Mouse (Mus musculus) midbrain, embryonic 12.5 days (tissue): ENCODE measurements around the gene Dclk1. TPM values are rescaled to one million over a fixed set of nuclear protein-coding genes. Genes with fewer than 3 reads are reported as not detected.

Experiments used
- ATAC-seq: fragments of 200-750 bp; cut with Nextera tagmentation; 2 replicates; pipeline ENCODE4 v1.8.0; 2017; ENCODE audit warnings: low read depth, moderate TSS enrichment, moderate library complexity; ENCODE audit not compliant: low FRiP score
- H3K27ac ChIP-seq: fragments of 300-500 bp; sonication (generic); replicated peaks from 2 replicates; pipeline ENCODE4 v1.5.1; 2016; ENCODE audit warnings: mild to moderate bottlenecking
- H3K27me3 ChIP-seq: fragments of 300-500 bp; sonication (generic); 2 replicates; pipeline ENCODE4 v1.6.1; 2016; ENCODE audit warnings: mild to moderate bottlenecking
- H3K36me3 ChIP-seq: fragments of 300-500 bp; sonication (generic); 2 replicates; pipeline ENCODE4 v1.6.1; 2016
- H3K4me1 ChIP-seq: fragments of 300-500 bp; sonication (generic); 2 replicates; pipeline ENCODE4 v1.6.1; 2016
- H3K4me2 ChIP-seq: fragments of 300-500 bp; sonication (generic); replicated peaks from 2 replicates; pipeline ENCODE4 v1.6.1; 2016; ENCODE audit warnings: mild to moderate bottlenecking, moderate library complexity
- H3K4me3 ChIP-seq: fragments of 300-500 bp; sonication (generic); 2 replicates; pipeline ENCODE4 v1.5.1; 2016; ENCODE audit warnings: mild to moderate bottlenecking
- H3K9ac ChIP-seq: fragments of 300-500 bp; sonication (generic); replicated peaks from 2 replicates; pipeline ENCODE4 v1.6.1; 2016; ENCODE audit warnings: mild to moderate bottlenecking, moderate library complexity
- H3K9me3 ChIP-seq: fragments of 300-500 bp; sonication (generic); 2 replicates; pipeline ENCODE4 v1.6.1; 2016; ENCODE audit warnings: mild to moderate bottlenecking
- WGBS: fragments of 180-500 bp; shearing (Covaris S2); methylation state at CpG from one replicate; pipeline ENCODE4 v1.1.7; 2016; 5-methylcytosine and 5-hydroxymethylcytosine counted together
- polyA plus RNA-seq: library from polyadenylated mRNA; unstranded; fragments of >200 nt; fragmentation: Nextera tagmentation; extraction: Ambion mirVana; gene quantifications from 2 replicates; pipeline ENCODE4 v1.2.1, GENCODE M21; 2016

Gene Dclk1
- polyA plus RNA-seq, 1 experiment from 2014 or later: 165 TPM

DNA sequence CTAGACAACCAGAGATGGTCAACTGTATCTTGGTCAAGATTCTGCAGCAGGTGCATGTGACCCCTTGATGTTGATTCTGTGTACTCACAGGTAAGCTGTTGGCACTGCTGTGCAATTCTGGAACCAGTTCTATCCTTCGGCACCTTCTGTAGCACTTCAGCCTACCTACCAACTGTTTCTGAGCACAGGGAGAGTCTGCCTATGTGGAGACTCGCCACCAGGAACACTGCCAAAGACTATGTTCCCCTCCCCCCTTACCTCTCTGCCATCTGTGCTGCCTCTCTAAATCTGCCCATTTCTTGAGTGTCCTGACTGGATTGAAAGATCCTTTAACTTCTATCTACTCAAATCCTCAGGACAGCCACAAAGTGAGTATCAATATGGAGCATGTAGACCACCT, 201.6 kb downstream of the Dclk1 start:
- WGBS: 80% methylated on average over 2 of the region's 2 CpGs
- no peaks in the 10 kb centered on the region for H3K27me3 ChIP-seq
- H3K9me3 ChIP-seq: no peaks in the 10 kb centered on the region
- H3K4me3 ChIP-seq: no peak overlapping the region
- no peak overlapping the region for H3K27ac ChIP-seq
- no peak overlapping the region for H3K4me2 ChIP-seq
- H3K9ac ChIP-seq: no peak overlapping the region
- H3K36me3 ChIP-seq: no peaks in the 10 kb centered on the region
- no peak for ATAC-seq
- 0 out of 2 replicates have a peak, but pooled peaks cover 3% of the 10 kb centered on the region for H3K4me1 ChIP-seq

DNA sequence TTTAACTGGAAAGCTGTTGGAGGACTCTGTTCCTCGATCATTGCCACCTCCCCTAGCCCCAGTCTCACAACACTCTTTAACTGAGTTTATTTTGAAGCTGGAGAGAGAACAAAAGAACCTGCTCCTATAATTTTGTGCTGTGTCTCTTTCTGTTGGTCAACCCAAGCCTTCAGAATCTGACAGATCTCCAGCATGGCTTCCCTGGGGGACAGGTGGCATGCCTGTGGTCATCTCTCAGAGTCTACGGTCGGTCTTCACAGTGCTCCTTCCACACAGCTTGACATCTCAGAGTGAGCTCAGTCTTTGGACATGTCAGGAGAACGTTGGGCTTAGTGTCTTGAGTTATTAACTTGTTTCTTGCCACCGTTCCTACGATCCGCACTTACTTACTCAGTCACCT, 204.5 kb downstream of the Dclk1 start:
- no peaks in the 10 kb centered on the region for H3K9me3 ChIP-seq
- H3K27me3 ChIP-seq: no peaks in the 10 kb centered on the region
- H3K9ac ChIP-seq: no peak overlapping the region
- no peak overlapping the region for H3K4me2 ChIP-seq
- 93% methylated on average over 7 of the region's 7 CpGs for WGBS
- no peak overlapping the region for H3K27ac ChIP-seq
- no peak for ATAC-seq
- H3K36me3 ChIP-seq: no peaks in the 10 kb centered on the region
- H3K4me3 ChIP-seq: no peak overlapping the region
- no peaks in the 10 kb centered on the region for H3K4me1 ChIP-seq

DNA sequence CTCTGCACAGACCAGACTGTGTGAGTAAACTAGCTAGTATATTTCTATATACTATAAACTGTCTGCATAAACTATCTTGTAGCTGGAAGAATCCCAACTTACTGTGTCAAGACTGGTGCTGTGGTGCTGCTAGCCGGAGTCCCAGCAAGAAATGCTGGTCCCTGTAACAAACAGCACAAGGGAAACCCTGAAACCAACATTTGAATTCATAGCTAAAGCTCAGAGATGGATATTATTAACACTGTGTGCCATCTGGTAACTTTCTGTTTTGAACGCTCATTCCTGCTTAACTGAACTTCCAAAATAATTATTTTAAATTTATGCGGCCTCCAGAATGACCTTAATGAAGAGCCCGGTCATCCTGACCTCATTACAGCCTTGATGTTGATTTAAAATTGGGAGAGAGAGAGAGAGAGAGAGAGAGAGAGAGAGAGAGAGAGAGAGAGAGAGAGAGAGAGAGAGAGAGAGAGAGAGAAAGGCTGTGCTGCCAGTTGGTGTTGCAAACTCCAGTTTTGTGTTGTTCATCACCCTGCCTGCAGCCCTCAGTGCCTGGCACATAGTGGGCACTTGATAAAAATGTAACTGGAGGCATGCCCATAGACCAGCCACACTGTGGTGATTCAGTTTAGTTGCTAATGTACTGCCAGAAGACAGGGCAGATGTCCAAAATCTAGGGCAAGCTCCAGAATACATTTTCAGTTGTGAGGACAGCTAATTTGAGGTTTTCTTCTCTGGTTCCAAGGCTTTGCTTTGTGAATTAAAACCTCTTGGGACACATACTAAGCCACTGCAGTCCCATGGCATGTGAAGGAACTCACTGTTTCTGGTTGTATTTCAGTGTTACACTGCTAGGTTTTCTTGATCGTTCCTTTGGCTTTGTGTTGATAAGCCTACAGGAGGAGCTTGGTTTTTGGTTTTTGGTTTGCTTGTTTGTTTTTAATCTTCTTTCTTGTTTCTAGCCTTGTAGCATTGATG, 205.6 kb downstream of the Dclk1 start:
- 80% methylated on average over 5 of the region's 5 CpGs for WGBS
- Histone ChIP-seq H3K4me1 (no peaks in the 10 kb centered on the region), H3K9ac (no peak overlapping the region), H3K36me3 (0 out of 2 replicates have a peak, but pooled peaks cover 8% of the 10 kb centered on the region), H3K9me3 (no peaks in the 10 kb centered on the region), H3K27me3 (no peaks in the 10 kb centered on the region), H3K4me3 (no peak overlapping the region), H3K4me2 (no peak overlapping the region), H3K27ac (no peak overlapping the region)
- no peak for ATAC-seq

DNA sequence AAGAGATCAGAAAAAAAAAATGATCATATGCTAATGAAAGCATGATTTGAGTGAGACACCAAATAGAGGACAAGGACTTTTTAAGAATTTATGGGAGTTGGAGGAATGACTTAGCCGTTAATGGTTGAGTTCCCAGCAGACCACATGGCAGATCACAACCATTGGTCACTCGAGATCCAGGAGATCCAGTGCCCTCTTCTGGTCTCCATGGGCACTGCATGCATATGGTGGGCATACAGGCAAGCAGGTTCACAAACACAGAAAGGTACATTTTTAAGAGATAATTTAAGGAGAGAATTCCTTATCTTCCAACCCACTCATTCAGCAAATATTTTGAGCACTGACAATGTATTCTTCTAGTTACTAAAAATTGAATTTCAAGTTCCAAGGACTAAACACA, 207.0 kb downstream of the Dclk1 start:
- no peaks in the 10 kb centered on the region for H3K4me1 ChIP-seq
- 0 out of 2 replicates have a peak, but pooled peaks cover 9% of the 10 kb centered on the region for H3K36me3 ChIP-seq
- H3K9ac ChIP-seq: no peak overlapping the region
- H3K4me2 ChIP-seq: no peak overlapping the region
- H3K9me3 ChIP-seq: no peaks in the 10 kb centered on the region
- no peak overlapping the region for H3K4me3 ChIP-seq
- no peak for ATAC-seq
- no peak overlapping the region for H3K27ac ChIP-seq
- WGBS: 95% methylated on average over 2 of the region's 2 CpGs
- H3K27me3 ChIP-seq: no peaks in the 10 kb centered on the region

DNA sequence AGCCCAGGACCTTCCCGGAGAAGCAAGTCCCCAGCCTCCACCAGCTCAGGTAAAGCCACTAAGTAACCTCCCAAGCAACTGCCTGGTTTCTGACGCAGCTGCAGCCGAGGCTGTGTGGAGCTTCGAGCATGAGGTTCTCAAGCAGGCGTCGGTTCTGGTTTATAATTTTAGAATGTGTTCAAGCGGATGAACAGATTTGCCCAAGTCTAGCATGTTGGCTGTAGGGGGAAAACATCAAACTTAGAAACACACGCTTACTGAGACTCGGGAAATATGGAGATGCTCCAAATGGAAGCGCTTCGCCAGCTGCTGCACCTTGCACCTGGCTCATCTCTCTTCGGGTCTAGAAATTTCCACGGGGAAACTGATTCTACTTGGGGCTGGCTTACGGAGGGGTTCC, 208.9 kb downstream of the Dclk1 start:
- Histone ChIP-seq H3K36me3 (0 out of 2 replicates have a peak, but pooled peaks cover 9% of the 10 kb centered on the region), H3K9me3 (no peaks in the 10 kb centered on the region), H3K27ac (no peak overlapping the region), H3K27me3 (no peaks in the 10 kb centered on the region), H3K4me1 (no peaks in the 10 kb centered on the region), H3K4me2 (no peak overlapping the region), H3K4me3 (no peak overlapping the region), H3K9ac (no peak overlapping the region)
- no peak for ATAC-seq
- 96% methylated on average over 14 of the region's 14 CpGs for WGBS

DNA sequence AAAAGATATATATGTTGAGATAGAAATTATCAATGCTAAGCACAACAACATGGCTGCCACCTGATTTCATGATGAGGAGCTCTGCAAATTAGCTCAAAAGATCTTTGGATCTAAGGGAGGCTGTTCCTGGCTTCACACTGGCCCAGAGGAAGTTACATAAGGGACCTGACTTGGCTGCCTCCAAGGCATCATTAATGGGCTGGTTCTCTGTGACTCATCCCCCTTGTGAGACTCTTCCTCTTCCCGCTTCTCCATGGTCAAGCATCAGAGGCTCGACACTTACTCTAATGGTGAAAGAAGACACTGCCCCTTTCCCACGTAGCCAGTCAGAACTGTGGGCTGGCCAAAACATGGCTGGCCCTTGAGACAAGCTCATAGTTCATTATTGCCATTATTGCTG, 209.7 kb downstream of the Dclk1 start:
- no peak overlapping the region for H3K27ac ChIP-seq
- no peaks in the 10 kb centered on the region for H3K9me3 ChIP-seq
- H3K36me3 ChIP-seq: peaks cover 9% of the 10 kb centered on the region; the same call in 1 of the 2 replicates
- no peaks in the 10 kb centered on the region for H3K27me3 ChIP-seq
- ATAC-seq: no peak
- no peak overlapping the region for H3K9ac ChIP-seq
- H3K4me2 ChIP-seq: no peak overlapping the region
- H3K4me1 ChIP-seq: no peaks in the 10 kb centered on the region
- H3K4me3 ChIP-seq: no peak overlapping the region
- WGBS: 88% methylated on average over 3 of the region's 3 CpGs

DNA sequence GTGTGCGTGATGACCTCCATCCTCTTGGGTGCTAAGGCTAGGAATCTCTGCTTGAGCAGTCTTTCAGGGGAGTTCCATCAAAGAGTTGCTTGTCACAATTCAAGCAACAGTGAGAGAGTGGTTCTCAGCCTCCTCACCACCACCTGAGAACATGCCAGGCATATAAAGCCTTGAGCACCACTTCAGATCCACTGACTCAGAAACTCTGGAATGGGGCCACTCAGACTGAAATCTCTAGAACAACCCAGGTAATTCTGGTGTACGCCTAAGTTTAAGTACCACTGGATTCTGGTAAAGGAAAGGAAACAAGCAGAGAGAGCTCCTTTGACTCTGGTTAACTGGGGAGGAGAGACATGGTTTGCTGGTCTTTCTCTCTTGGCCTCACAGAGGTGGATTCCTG, 210.3 kb downstream of the Dclk1 start:
- no peak overlapping the region for H3K4me2 ChIP-seq
- H3K4me1 ChIP-seq: no peaks in the 10 kb centered on the region
- 95% methylated on average over 2 of the region's 2 CpGs for WGBS
- ATAC-seq: no peak
- H3K27ac ChIP-seq: no peak overlapping the region
- H3K27me3 ChIP-seq: no peaks in the 10 kb centered on the region
- peaks cover 9% of the 10 kb centered on the region; the same call in 1 of the 2 replicates for H3K36me3 ChIP-seq
- H3K4me3 ChIP-seq: no peak overlapping the region
- H3K9ac ChIP-seq: no peak overlapping the region
- H3K9me3 ChIP-seq: no peaks in the 10 kb centered on the region

DNA sequence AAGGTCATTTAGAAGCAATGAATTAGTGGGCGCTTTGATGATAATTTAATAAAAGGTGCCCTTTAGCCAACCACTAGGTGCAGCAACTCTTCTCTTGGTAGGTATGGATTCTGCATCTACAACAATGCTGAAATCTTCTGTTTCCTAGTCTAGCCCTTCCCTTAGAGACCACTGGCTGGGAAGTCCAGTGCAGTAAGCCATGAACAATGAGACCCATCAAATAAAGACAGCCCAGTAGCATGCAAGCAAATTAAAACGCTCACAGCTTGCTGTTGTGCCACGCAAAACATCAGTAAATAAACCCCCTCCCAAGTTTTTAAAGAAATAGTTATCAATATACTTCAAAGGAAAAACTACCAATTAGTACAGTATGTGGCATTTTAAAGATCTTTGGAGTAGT, 218.9 kb downstream of the Dclk1 start:
- H3K27me3 ChIP-seq: no peaks in the 10 kb centered on the region
- peak overlapping the region; percentile 79 for H3K27ac ChIP-seq
- 38% methylated on average over 3 of the region's 3 CpGs for WGBS
- 0 out of 2 replicates have a peak overlapping the region, but pooled peaks have one; percentile 27 for H3K4me3 ChIP-seq
- peaks cover 7% of the 10 kb centered on the region; the same call in 1 of the 2 replicates for H3K36me3 ChIP-seq
- peak overlapping the region; percentile 51 for H3K4me2 ChIP-seq
- H3K9ac ChIP-seq: no peak overlapping the region
- peaks cover 26% of the 10 kb centered on the region for H3K4me1 ChIP-seq
- no peaks in the 10 kb centered on the region for H3K9me3 ChIP-seq
- peak; percentile 50; the same call in 1 of the 2 replicates for ATAC-seq

DNA sequence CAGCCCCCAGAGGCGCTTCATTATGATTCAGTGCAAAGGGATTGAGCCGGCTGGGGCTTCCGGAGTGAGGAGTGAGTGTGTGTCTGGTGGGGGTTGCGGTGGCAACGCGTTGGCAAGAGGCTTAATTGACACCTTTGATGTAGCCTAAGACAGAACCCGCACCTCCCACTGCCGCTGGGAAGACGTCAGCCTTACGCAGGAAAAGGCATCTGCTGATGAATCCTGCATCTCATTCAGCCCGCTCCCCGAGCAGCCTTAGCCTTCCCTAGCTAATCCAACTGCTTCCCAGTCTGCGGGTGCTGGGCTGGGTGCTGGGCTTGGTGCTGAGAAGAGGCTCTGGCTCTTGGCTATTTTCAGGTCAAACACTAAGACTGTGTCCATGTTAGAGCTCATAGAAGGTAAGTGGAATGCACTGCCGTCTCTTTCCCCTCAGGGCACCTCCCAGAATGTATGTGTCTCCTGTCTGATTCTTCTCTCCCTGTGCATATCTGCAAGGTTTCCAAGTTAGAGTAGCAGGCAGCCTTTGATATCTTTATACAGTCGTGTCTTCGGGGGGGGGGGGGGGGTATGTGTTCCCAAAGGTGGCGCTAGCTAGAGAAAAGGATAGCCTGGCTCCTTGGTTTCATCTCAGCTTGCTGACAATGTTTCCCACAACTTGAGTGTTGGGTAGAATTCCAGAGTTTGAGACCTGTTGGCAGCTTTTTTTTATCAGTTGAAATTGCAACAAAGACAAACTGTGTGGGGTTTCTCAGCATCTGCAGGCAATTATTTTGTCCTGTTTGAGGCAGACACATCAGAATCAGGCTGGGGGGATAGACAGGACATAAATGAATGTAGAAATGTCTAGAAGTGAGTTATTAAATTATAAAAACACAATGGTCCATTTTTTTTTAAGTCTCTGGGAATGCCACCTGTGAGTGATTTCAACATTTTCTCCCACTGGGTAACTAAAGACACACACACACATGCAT, 219.8 kb downstream of the Dclk1 start:
- under 1% methylated on average over 17 of the region's 17 CpGs for WGBS
- no peaks in the 10 kb centered on the region for H3K9me3 ChIP-seq
- H3K4me3 ChIP-seq: peak overlapping the region; percentile 27
- peaks cover 26% of the 10 kb centered on the region for H3K4me1 ChIP-seq
- H3K36me3 ChIP-seq: peaks cover 7% of the 10 kb centered on the region; the same call in 1 of the 2 replicates
- H3K27me3 ChIP-seq: no peaks in the 10 kb centered on the region
- peak overlapping the region; percentile 79 for H3K27ac ChIP-seq
- ATAC-seq: peak; percentile 96
- peak overlapping the region; percentile 37; the same call in 1 of the 2 replicates for H3K9ac ChIP-seq
- H3K4me2 ChIP-seq: peak overlapping the region; percentile 51

DNA sequence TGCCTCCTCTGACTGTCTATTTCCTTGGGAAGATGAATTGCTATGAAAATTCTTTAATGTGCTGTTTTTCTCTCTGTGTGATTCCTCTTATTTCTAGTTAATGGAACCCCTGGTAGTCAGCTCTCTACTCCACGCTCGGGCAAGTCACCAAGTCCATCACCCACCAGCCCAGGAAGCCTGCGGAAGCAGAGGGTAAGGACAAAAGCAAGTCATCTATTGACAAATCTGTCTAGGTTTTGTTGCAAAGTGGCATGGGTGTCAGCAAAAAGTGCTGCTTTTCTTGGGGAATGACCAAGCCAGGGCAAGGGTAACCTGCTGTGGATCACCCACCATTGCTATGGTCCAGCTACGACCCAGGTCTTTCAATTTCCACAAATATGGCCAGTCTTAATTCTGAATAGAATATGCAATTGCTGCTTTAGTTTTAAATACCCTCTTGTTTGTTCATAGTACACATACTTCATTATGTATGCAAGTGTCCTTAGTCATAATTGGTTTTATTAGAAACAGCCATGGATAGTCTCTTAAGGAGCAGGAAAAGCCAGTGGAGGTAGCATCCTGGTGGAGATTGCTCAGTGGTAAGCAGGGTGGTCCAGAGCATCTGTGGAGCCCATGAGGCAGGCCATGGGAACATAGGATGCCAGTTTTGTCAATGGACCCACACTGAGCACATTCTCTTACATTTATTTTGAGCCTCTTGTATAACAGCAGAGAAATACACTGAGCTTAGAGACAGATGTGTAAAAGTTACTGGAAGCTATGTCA, 220.9 kb downstream of the Dclk1 start:
- no peak overlapping the region for H3K4me2 ChIP-seq
- WGBS: 82% methylated on average over 4 of the region's 4 CpGs
- no peak overlapping the region for H3K27ac ChIP-seq

DNA sequence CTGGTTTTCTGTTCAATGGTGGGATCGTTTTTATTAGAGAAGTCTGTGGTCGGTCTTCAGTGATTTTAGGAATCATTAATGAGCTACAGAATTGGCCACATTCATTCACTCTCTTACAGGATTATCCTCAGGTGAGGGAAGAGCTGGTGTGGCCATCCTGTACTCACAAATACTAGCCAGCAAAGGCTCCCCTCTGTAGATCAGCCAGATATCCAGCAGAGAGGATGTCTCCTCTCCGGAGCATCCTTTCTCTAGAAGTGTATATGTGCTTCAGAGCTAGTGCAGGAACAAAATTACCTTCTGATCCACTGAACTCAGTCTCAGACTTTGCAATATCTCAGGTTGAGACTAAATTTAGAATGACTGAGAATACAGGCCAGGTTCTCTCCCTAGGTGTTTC, 222.1 kb downstream of the Dclk1 start:
- H3K4me3 ChIP-seq: no peak overlapping the region
- no peak overlapping the region for H3K4me2 ChIP-seq
- WGBS: 39% methylated on average over 3 of the region's 3 CpGs
- no peak overlapping the region for H3K27ac ChIP-seq
- no peaks in the 10 kb centered on the region for H3K9me3 ChIP-seq
- peaks cover 26% of the 10 kb centered on the region for H3K4me1 ChIP-seq
- peaks cover 7% of the 10 kb centered on the region; the same call in 1 of the 2 replicates for H3K36me3 ChIP-seq
- H3K9ac ChIP-seq: no peak overlapping the region
- no peak for ATAC-seq
- H3K27me3 ChIP-seq: no peaks in the 10 kb centered on the region

More for the DNA sequence above, 220.9 kb downstream of the Dclk1 start:
- Histone ChIP-seq H3K36me3 (peaks cover 7% of the 10 kb centered on the region; the same call in 1 of the 2 replicates), H3K9me3 (no peaks in the 10 kb centered on the region), H3K4me1 (peaks cover 26% of the 10 kb centered on the region), H3K27me3 (no peaks in the 10 kb centered on the region), H3K9ac (no peak overlapping the region), H3K4me3 (no peak overlapping the region)
- no peak for ATAC-seq
